11 mouse cellular contexts compared by ENCODE assay signal in the genomic region with DNA sequence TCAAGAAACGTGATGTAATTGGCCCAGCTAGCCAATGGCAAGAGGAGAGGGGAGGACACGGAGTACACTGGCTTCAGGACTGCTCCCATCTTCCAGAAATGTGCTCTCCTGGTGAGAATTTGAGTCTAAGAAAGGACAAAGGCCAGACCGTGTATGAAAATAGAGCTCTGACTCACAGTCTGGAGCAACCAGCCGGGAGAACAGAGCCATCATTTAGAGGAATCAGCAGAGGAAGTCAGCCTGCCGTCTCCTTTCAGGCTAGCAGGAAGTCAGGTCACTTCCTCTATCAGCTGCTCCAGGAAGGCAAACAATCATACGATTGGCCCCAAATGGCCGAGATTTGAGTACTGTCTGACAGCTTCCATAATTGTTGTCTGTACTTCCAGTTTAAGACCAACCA.
A peak's percentile ranks its signal among the peaks of the same experiment; 100 is the strongest.
DNase-seq lines count a peak whose midpoint lies in the region; ATAC-seq and TF ChIP-seq lines count a peak whose summit lies in the region.
"Had no signal": no experiment of that assay in that cellular context is flagged by ENCODE, and none has a peak within 500 bp of the region (broad histone marks: within the 10 kb centered on the region; RNA-seq: fewer than 3 reads in every experiment).

No protein-coding gene starts in this region.

- H3K4me2 ChIP-seq in embryonic facial prominence, embryonic 14.5 days (ENCODE audit: low read depth, low read length): no peak overlapping the region
- H3K4me2 ChIP-seq: hindbrain, embryonic 13.5 days had no signal

- H3K27me3 ChIP-seq in kidney, adult 2 months (replicated peaks; ENCODE audit: control insufficient read depth, insufficient read depth, low read length): no peaks in the 10 kb centered on the region; the same call in 1 of the 2 replicates
- H3K27me3 ChIP-seq in embryonic facial prominence, embryonic 14.5 days (replicated peaks; ENCODE audit: control insufficient read depth, insufficient read depth, low read length): no peaks in the 10 kb centered on the region
- H3K27me3 ChIP-seq: hindbrain, embryonic 13.5 days had no signal

- TF ChIP-seq CTCF in kidney, adult 2 months (conservative IDR thresholded peaks at IDR 0.05; ENCODE audit: insufficient read depth, insufficient read length, low read depth, low read length): no peak

- no peak for ATAC-seq in embryonic facial prominence, embryonic 14.5 days (ENCODE audit: low read depth)
- ATAC-seq in megakaryocyte-erythroid progenitor cell, adult 5-6 weeks (replicated peaks; ENCODE audit: low FRiP score, low TSS enrichment, poor library complexity, severe bottlenecking): no peak

- TF ChIP-seq POLR2A in kidney, adult 2 months (IDR thresholded peaks at IDR 0.05; ENCODE audit: low read depth, low read length): no peak

- peak overlapping the region; percentile 43; the same call in 1 of the 2 replicates for H3K27ac ChIP-seq in kidney, adult 2 months (ENCODE audit: insufficient read depth, low read depth, low read length)
- no peak overlapping the region for H3K27ac ChIP-seq in embryonic facial prominence, embryonic 14.5 days (replicated peaks; ENCODE audit: low read depth, low read length)
- H3K27ac ChIP-seq: forebrain, embryonic 10.5 days; hindbrain, embryonic 13.5 days; limb, embryonic 10.5 days had no signal

- no peaks in the 10 kb centered on the region for H3K4me1 ChIP-seq in kidney, adult 2 months (ENCODE audit: control insufficient read depth, insufficient read depth, low read length)
- no peaks in the 10 kb centered on the region for H3K4me1 ChIP-seq in embryonic facial prominence, embryonic 14.5 days (ENCODE audit: control insufficient read depth, insufficient read depth, low read length)

- no peak overlapping the region for H3K9ac ChIP-seq in embryonic facial prominence, embryonic 14.5 days (ENCODE audit: low read depth, low read length)
- H3K9ac ChIP-seq: hindbrain, embryonic 13.5 days had no signal

- H3K36me3 ChIP-seq in kidney, adult 2 months (ENCODE audit: control insufficient read depth, insufficient read depth, low read length): no peaks in the 10 kb centered on the region
- H3K36me3 ChIP-seq in embryonic facial prominence, embryonic 14.5 days (ENCODE audit: control insufficient read depth, insufficient read depth, low read length): no peaks in the 10 kb centered on the region
- H3K36me3 ChIP-seq: forebrain, embryonic 10.5 days; hindbrain, embryonic 13.5 days; limb, embryonic 10.5 days had no signal

- no peaks in the 10 kb centered on the region for H3K9me3 ChIP-seq in embryonic facial prominence, embryonic 14.5 days (ENCODE audit: control insufficient read depth, low read length)
- H3K9me3 ChIP-seq: forebrain, embryonic 10.5 days; hindbrain, embryonic 13.5 days; limb, embryonic 10.5 days had no signal

- H3K4me3 ChIP-seq in kidney, adult 2 months (ENCODE audit: insufficient read depth, low read depth, low read length): no peak overlapping the region
- no peak overlapping the region for H3K4me3 ChIP-seq in embryonic facial prominence, embryonic 14.5 days (ENCODE audit: low read depth, low read length)
- H3K4me3 ChIP-seq: forebrain, embryonic 10.5 days; hindbrain, embryonic 13.5 days; limb, embryonic 10.5 days had no signal

- 52% methylated on average over 7 of the region's 7 CpGs for WGBS in kidney, adult 2 months
- WGBS in embryonic facial prominence, embryonic 14.5 days: 47% methylated on average over 7 of the region's 7 CpGs

- DNase-seq in kidney, adult 2 months: peak; percentile 32
- no peak for DNase-seq in kidney, adult 8-10 months
- peak; percentile 52 for DNase-seq in Muller cell, postnatal 12 days (ENCODE audit: inconsistent ontology term)
- DNase-seq in embryonic facial prominence, embryonic 14.5 days (ENCODE audit: low spot score): peak; percentile 26
- peak; percentile 21 for DNase-seq in kidney, postnatal 14 days
- no peak for DNase-seq in frontal cortex, postnatal 36 days (ENCODE audit: low spot score in 2 of 2)
- DNase-seq: thymus, adult 2 months had no signal

Comparison
In these comparisons a context has a peak if more than half of its experiments do, and no peak if none do; other contexts are left out.
1. DNase-seq: peak in kidney, adult 2 months (single experiment), Muller cell, postnatal 12 days (single experiment), embryonic facial prominence, embryonic 14.5 days (single experiment) and kidney, postnatal 14 days (single experiment); none in kidney, adult 8-10 months (0 of 2) and frontal cortex, postnatal 36 days (0 of 2).